Mouse (Mus musculus) frontal cortex, postnatal 36 days (tissue): ENCODE data around the gene Dip2b.
"Not testable (repeated sequence)": the region's sequence is repeated elsewhere in the genome, so short reads cannot be mapped to it uniquely, and the experiment has no call there.

ENCODE experiments used
- DNase-seq, 2 experiments: peaks; one replicate each; pipeline ENCODE4 v3.0.0; 2022; ENCODE audit warnings: low spot score in 2 of 2

The Dip2b gene

GRCm38 (mm10) chr15:100256386-100256785 is 217.9 kb downstream of the Dip2b start:
- no peak for DNase-seq

DNA sequence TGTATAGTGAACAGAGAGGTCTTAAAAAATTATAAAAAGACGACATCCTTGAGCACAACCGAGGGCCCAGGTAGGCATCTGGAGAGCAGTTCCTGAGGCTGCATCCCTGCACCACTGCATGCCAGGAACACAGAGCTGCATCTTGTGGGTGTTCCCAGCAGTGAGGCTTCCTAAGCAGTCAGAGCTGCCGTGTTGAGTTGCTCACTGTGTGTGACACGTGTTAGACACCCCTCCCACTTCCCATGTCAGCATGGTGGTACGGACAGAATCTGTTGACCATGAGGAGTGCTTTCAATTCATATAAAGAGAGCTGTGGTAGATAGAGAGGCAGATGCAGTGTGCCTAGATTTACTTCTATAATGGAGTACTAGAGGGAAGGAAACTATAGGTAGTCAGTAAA is 218.8 kb downstream of the Dip2b start:
- DNase-seq = no peak

DNA sequence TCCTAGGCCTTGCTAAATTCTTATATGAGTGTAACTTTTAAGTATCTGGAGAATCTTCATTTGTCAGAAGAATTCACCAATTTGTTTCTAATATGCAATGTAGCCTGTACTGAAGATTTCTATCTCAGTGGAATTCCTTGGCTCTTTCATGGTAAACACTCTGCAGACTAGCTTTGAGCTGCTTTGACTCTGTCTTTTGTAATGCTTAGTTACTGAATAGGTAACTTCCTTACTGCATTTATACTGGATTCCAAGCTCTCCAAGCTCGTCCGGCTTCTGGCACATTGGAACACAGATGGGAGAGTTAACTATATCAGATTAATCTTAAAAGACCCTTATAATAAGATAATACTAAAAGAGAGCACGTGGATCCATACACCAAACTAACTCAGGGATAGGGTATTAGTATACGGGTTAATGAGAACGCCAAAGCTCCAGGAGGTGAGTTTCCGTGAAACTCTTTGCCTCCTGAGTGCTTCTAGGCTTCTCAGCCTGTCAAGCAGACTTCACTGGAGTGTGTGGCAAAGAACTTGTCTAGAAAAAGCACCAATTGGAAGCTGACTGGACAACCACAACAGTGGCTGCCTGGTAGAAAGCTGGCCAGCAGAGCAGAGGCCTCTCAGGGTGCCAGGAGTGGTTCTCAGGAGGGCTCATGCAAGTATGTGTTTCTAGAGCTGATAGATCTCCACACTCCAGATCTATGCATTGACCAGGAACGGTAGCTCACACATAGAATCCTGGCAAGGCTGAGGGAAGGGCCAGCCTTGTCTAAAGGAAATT is 220.4 kb downstream of the Dip2b start:
- DNase-seq = no peak

DNA sequence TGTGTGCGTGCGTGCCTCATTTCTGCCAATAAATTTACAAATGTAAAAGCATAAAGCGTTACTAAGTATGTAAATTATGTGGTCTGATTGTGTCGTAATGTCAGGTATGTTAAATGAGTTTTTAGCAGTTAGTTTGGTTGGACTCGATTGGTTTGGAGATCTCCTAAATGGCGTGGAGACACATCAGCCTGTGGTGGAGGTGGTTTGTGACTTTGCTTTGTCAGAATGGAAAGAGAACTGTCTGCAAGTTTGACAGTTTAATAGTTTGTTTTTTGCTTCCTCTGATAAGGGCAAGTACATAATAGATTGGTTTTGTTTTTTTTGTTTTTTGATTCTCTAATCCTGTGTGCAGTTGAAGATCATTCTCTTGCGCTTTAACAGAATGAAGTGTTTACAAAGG is 221.9 kb downstream of the Dip2b start:
- not testable (repeated sequence) for DNase-seq

GRCm38 (mm10) chr15:100263246-100263905 is 224.9 kb downstream of the Dip2b start:
- peak in 1 of 2 experiments; percentile 19 for DNase-seq

DNA sequence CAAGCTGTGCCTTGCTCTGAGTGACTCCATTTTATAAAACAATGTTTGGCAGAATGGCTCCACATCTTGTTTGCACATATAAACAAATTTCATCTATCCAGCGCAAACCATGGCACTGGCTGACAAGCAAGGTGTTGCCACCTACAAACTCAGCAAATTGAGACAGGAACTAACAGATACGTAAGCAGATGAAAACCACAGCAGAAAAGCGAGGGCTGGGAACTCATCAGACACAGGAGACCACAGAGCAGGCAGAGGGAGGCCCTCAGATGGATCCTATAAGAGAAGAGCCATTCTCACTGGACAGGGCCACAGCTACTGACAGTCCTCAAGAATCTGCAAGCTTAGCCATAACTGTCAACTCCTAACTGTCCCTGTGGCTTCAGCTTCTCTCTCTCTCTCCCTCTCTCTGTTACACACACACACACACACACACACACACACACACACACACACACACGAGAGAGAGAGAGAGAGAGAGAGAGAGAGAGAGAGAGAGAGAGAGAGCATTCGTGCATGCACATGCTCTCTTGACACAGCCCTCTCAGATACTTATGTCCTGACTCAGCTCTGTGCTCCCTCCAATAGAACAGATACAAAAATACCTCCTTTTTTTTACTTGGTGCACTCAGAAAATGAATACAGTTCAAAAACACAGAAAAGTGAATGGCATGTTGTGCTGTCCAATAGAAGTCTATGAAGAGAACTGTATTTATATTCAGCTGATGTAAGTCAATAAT is 227.3 kb downstream of the Dip2b start:
- DNase-seq = no peak

DNA sequence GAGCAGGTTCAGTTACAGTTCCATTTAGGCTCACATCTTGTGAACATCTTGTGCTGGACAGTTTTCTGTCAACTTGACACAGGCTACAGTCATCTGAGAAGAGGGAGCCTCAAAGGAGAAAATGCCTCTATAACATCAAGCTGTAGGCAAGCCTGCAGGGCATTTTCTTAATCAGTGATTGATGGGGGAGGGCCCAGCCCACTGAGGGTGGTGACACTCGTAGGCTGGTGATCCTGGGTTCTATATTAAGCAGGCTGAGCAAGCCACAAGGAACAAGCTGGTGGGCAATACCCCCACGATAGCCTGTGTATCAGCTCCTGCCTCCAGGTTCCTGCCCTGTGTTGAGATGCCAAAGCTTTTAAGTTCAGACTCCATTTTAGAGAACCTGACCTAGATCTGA is 230.5 kb downstream of the Dip2b start:
- DNase-seq = no peak
